Mouse (Mus musculus) brain, adult 2 months (tissue): ENCODE measurements around the gene 4930544D05Rik.
"Not testable (repeated sequence)": the region's sequence is repeated elsewhere in the genome, so short reads cannot be mapped to it uniquely, and the experiment has no call there.

Source experiments
- DNase-seq: peaks from one replicate; pipeline ENCODE4 v3.0.0; 2011; ENCODE audit warnings: low read depth, low spot score

4930544D05Rik gene

DNA sequence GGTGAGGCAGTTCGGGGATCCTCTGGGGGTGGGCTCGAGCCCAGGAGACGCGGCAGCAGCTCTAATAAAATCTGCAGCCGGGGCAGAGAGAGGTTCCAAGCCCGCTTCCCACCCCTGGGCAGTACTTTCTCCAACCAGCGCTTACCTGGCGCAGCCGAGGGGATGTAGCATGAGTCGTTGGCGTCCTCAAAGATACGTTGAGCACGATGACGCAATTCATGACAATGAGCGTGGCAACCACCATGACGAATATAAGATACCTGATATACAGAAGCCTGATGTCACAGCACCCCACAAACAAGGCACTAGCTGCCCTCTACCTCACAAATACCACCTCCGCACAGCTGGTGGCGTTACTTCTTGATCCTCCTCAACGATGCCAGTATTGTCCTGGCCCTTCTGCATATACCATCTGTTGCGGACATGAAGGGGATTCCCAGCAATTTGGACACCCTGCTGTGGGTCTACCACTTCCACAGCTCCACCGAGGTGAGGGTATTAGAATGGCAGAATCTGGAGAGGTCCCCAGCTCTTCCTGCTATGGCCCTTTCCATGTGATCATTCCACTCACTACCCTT, at the start of gene 4930544D05Rik:
TSS of gene 4930544D05Rik (plus strand) at position 333 of the 578 bp plus-strand sequence.
- no peak for DNase-seq

DNA sequence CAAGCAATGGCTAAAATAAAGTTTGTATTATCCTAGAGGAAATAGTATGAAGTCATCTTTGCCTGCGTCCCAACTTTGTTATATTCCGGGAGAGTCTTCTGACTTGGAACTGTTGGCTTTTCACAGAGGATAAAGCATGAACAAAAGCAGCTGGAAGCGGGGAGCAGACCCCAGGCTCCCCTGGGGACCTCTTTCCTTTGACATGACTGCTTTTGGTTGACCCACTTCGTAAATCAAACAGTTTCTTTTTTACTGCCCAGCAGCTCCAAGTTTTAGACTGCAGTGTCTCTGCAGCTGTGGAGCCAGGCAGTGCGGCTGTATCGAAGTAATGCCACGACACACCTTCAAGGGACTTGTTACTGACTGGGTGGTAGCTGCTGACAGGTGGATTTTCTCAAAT, 49.1 kb upstream of the 4930544D05Rik start:
- no peak for DNase-seq

DNA sequence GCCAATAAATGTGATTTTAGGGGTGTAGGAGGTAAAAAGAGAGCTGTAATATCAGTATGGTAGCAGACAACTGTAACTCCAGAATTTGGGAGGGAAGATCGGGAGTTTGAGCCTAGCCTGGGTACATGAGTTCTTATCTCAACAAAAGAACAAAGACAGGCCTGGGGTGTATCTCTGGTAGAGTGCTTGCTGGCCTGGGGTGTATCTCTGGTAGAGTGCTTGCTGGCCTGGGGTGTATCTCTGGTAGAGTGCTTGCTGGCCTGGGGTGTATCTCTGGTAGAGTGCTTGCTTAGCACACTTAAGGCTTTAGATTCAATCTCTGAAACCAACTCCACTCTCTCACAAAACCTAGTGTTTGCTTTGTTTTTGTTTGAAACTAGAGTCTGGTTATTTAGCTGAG, 45.0 kb upstream of the 4930544D05Rik start:
- DNase-seq, result not testable (repeated sequence)

DNA sequence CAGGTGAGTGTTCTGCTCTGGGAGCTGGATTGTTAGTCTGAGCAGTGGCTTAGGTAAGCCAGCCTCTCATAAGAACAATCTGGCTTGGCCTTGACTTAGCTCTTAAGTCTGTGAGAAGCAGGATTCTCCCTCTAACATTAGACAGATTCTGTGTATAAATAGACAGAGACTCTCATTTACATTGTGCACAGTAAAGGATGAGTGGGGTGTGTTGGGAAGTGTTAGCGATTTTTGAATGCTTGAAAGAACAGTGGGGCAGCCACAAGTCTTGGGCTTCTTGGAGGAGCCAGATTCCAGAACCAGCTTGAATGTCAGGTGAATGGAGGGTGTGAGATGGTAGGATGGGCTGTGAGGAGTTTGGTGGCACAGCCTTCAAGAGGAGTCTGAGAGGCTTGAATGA, 44.0 kb upstream of the 4930544D05Rik start:
- peak; percentile 74 for DNase-seq

DNA sequence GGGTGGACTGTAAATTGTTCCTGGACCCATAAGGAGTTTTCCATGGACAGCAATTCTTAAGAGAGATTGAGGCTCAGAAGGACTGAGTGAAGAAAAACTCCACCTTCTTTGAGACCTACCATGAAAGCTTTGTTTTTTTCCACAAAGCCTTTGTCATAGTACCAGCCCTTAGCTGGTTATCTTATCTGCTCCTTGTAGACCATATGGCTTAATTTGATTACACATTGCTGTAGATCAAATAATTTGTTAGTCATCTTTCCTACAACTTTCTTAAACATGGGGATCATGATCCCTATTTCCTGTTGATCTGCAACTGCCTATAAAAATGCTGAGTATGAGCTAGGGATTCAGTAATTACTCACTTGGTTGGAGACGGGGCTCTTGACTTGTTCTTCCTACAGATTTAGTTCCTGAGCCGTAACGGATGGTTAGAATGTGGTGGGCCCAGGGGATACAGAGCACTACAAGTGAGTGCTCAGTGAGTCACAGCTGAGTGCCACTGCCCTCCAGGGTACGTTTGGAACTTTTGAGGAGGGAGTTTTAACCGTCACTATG, 43.2 kb upstream of the 4930544D05Rik start:
- DNase-seq, result no peak

DNA sequence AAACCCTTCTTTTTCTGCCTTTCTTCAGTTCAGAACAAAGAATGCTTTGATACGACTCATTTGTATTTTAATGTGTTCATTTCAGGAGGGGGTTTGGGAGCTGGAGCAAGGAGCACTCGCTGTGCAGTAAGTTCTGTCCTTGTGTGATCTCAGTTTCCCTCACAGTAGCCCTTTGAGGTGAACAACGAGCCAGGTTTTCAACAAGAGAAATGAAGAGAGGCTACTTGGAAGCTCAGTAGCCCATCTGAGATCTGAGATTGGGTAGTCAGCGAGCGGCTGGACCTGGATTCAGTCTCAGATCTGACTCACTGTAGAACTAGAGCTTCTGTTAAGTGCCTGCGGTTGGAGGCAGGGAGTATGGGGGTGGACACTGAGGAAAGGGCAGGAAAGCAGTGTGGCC, 41.8 kb upstream of the 4930544D05Rik start:
- peak; percentile 66 for DNase-seq

DNA sequence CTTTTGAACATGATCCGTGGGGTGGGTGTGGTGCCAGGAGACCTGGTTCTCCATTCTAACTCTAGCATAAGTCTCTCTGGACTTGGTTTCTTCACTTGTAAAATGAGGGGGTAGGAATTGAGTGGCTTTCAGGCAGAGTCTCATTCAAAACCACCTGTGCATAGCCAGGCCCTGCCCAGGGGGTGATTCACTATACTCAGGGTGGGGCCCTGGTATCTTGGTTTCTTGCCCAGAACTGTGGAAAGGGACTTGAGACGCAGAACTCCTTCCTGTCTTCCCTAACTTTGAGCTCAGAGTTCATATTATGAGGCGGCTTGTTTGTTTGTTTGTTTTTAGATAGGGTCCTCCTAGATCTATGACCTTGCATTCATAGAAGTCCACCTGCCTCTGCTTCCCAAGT, 38.4 kb upstream of the 4930544D05Rik start:
- no peak for DNase-seq

DNA sequence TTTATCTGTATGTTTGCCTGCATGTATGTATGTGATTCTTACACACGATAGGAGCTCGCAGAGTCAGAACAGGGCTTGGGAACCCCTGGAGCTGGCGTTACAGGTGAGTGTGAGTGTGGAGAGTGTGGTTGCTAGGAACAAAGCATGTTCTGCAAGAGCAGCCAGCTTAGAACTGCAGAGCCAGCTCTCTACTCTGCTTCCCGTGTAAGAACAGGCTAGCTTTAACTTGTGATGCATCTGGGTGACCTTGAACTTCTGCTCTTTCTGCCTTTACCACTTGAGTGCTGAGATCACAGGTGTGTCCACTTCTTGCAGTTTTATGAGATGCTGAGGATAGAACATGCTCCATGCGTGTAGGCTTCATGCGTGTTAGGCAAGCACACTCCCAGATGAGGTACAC, 36.7 kb upstream of the 4930544D05Rik start:
- DNase-seq, result no peak

DNA sequence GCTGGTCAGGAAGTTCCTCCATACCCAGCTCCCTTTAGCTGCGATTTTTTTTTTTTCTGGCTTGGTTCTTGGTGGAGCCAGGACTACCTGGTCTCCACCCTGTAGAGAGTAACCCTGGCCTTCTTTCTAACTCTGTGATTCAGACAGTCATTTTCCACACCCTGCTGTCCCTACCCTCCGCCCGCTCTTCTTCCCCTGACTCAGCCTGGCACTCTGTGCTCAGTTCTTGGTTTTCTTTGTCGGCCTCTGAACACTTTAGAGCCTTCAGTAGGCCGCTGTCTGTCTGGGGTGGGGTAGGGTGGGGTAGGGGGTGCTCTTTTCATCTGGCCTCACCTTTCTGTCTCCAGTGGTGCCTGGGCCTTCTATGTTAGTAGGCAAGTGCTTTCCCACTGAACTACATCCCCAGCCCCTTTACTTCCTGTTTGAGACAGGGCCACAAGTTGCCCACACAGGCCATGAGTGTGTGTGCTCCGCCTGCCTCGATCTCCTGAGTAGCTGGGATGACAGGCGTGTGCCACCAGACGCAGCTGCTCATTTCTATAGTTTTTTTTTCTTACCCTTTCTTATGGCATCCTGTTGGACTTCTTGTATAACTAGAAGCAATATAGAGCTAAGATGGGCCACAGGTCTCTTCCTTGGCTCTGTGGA, 35.8 kb upstream of the 4930544D05Rik start:
- no peak for DNase-seq

DNA sequence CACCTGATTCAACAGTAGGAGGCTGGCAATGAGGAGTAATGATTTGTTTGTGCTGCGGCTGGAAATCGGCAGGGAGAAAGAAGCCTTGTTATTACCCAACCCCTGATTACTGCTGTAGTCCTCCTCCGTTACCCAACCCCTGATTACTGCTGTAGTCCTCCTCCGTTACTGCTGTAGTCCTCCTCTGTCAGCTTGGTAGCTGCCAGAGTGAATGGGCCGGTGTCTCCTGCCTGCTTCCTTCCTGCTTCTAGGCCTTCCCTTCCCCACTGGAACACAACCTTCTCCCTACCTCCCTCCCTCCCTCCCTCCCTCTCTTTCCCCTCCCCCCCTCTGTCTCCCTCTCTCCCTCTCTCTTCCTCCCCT, 35.3 kb upstream of the 4930544D05Rik start:
- DNase-seq, result peak; percentile 66

DNA sequence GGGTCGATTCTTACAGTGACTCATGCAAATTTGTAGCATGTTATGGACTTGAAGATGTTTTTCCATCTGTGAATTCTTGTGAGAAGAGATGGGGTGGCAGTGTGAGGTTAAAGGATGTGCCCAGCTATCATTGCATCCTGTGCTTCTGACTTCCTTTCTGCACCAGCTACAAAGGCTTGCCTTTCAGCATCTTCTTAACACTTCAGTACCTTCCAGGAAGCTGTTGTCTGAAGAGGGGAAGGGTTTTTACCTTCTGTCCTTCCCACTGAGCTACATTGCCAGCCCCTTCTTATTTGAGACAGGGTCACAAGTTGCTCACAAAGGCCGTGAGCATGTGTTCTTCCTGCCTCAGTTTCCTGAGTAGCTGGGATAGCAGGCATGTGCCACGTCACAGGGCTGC, 34.7 kb upstream of the 4930544D05Rik start:
- no peak for DNase-seq

DNA sequence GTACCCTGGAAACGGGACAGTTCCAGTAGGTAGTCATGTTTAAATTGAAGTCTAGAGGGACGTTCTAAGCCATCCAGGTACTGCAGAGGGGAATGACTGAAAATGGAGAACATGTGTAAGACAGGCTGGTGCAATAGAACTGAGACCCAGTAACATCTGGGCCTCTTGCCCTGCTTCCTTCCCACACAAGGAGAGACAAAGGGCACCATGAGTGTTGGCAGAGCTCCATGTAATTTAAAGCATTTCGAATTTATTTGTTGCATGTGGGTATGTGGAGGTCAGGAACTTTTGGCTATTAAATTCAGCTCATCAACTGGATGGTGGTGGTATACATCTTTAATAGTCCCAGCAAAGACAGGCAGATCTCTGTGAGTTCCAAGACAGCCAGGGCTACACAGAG, 33.5 kb upstream of the 4930544D05Rik start:
- DNase-seq, result no peak

DNA sequence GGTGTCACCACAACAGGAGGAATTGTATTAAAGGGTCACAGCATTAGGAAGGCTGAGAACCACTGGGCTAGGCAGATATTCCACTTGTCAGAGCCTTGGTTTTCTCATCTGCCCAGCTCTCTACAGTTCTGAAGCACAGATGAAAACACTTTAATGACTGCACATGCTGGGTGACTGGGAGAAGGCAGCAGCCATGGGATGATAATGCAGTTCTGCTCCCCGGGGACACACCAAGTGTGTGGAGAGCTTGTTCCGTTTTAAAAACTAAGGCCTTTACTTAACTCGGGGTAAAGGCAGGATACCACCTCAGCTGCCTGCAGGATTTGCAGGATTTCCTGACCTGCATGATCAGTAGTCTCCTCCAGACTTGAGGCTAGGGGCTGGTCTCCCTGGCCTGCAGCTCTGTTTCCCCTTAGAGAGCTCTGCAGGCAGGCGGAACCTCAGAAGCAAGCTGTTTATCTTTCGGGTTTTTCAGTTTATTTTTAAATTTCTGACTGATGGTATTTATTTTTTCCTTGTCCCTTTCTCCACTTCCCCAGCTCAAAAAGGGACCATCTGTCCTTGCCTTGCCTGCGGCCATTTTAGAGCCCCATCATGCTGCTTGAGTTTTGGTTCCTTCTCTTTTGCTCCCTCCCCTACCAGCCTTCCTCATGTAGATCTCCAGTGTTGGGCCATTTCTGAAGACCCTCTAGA, 32.5 kb upstream of the 4930544D05Rik start:
- peak; percentile 44 for DNase-seq

DNA sequence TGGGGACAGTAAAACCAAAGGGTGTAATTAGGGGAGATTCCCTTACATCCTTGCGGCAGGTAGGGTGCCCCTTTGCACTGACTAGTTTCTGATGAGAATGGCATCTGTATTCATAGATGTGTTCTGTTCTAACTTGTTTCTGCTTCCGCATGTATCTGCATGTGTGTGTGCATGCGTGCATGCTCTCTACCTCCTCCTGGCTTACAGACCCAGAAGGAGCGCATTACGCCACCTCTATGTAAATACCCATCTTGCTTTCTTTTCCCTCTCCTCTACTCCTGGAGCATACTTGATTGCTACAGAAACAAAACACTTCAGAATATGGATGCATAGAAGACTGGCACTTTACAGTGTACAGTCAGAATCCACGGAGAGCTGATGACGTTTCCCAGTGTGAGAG, 31.9 kb upstream of the 4930544D05Rik start:
- DNase-seq, result no peak

DNA sequence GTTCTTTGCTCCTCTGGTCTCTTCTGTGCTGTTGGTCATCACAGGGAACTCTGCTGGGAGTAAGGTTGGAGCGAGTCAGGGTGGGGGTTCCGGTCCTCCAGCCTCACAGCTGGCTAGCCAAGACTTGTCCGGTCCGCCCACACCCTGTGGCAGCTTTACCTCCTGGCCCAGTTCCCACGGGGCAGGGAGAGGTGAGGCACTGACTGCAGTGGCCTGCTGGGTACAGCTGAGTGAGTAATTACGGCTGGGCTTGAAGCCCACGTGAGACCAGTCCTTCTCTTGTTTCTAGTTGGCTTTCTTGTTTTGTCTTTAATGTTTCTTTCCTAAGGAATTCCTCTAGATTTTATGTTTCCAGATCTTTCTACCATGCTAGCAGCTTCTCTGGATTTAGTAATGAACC, 30.2 kb upstream of the 4930544D05Rik start:
- DNase-seq, result peak; percentile 68

DNA sequence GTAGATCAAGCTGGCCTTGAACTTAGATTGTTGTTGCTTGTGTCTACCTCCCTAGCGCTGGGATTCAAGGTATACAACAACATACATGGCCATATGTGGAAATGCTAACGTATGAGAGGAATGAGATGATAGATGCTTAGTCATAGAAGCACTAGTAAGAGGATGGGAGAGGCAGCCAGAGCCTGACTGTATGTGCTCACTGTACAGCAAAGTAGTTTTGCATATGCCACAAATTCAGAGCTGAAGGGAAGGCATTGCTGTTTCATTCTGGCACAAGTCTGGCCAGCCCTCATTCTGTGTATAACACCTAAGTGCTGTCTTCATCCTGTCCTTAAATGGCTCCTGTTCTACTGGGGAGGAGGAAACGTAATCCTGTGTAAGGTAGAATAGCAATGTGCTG, 29.4 kb upstream of the 4930544D05Rik start:
- peak; percentile 61 for DNase-seq

DNA sequence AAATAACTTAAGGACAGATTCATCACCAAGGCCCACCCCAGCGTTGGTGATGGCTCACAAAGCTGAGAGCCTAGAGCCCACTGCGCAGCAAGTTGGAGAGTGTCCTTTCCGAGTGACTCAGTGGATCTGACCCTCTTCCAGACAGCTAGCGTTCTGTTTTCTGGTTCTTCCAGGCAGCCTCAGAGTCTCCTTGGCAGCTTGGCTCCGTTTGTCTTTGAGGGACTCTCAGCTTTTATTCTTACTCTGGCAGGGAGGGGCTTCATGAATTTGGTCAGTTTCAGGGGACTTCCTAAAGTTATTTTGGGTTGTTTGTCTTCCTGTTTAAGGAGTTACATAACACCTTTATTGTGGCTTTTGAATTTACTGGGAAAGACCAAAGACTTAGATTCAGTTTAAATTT, 28.7 kb upstream of the 4930544D05Rik start:
- DNase-seq, result no peak

DNA sequence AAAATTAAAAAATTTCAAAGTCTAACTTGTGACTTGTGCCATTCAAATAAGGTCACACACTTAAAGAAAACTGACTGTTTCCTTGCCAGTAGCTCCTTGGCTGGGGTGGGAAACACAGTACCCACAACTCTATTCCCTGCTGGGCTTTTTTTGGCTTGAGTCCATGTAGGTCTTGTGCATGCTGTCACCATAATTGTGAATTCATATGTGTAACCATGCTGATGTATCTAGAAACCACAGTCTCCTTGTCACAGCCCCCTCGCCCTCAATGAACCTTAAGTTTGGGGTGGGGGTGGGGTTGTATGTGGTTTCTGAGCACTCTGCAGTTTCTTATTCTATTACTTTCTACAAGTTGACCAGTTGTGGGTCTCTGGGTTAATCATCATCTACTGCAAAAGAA, 23.9 kb upstream of the 4930544D05Rik start:
- no peak for DNase-seq

DNA sequence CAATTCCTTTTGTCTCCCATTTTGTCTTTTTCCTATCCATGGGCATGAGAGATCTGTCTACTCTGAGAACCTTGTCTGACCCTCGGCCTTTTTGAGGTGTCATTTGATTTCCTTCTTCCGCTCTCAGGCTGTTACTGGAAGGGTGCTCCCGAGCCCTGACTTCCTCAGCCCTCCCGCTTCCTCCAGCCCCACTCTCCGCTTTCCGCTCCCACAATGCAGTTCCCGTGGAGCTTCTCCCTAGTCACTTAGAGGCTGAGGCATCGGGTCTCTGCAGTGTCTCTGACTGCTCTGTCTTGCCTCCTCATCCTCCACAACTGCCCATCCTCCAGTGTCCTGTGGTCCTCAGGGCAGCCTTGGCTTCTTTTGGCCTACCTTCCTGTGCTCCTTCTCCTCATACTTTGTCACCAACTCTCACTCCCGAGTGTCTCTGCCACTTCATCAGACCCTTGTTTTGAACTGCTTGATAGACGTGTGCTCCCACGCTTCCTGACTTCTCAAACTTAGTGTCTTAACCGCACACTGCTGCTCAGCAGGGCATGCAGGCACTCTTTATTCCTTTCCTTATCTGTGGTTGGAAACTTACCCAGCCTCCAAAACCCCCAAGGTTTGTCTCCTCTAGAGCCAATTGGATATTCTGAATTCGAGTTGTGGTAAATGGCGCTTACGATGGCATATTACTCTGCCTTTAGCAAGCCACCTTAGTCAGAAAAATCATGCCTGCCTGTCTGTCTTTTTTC, 21.2 kb upstream of the 4930544D05Rik start:
- no peak for DNase-seq

DNA sequence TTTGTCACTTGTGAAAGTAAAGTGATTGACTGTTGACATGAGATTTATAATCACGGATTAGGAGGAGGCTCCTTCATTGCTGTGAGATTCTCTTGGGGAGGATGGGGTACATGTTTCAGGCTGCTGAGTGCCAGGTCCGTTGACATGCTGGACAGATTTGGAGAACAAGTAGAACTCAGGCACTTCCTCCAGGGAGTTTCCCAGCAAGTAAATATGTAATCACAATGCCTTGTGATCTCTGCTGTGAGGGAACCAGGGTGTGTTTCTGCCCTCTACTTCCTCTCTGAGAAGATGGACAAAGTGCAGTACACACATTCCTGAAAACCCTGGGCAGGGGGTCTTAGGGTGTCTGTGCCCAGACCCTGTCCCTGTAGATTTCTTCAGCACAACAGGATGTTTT, 20.0 kb upstream of the 4930544D05Rik start:
- no peak for DNase-seq

DNA sequence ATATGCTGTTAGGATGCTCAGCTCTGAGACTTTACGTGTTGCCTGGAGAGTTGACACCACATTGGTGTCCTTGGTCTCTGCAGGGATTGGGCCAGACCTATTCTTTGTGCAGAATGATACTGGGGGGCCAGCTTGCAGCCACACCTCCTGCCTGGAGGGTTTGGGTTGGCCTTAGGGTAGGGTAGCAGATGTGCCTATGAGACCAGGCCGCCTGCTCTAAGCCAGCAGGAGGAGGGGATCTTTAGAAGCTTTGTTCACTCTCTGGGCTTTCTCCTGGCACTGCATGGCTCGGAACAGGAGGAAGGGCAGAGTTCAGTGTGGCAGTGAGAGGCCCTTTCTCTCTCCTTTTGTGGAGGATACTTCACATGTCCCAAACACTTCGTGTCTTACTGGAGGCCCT, 19.6 kb upstream of the 4930544D05Rik start:
- DNase-seq, result peak; percentile 78

DNA sequence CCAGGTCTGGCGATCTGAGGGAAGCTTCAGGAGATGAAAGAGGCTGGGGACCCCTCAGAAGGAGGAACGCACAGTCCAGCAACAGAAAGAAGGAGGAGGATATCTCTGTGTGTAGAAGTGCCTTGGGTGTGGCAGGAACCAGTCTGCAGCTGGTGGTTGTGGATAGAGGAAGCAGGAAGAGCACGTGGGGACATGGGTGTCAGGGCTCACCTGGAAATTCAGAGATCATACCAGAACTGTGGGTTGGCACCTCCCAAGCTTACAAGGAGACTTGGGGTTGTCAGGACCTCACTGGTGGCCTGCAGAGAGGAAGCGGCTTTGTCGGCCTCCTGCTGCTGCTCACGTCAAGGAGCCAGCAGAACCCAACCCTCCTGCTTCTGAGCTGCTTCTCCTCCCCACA, 18.3 kb upstream of the 4930544D05Rik start:
- DNase-seq, result no peak
